Mouse (Mus musculus): Measurements from ENCODE around the gene Scrn2. TPM values are rescaled to one million over a fixed set of nuclear protein-coding genes. Genes with fewer than 3 reads are reported as not detected.
A peak's percentile ranks its signal among the peaks of the same experiment; 100 is the strongest.

Scrn2 gene
- polyA plus RNA-seq, 1 experiment from 2014 or later: 11.8 TPM

DNA sequence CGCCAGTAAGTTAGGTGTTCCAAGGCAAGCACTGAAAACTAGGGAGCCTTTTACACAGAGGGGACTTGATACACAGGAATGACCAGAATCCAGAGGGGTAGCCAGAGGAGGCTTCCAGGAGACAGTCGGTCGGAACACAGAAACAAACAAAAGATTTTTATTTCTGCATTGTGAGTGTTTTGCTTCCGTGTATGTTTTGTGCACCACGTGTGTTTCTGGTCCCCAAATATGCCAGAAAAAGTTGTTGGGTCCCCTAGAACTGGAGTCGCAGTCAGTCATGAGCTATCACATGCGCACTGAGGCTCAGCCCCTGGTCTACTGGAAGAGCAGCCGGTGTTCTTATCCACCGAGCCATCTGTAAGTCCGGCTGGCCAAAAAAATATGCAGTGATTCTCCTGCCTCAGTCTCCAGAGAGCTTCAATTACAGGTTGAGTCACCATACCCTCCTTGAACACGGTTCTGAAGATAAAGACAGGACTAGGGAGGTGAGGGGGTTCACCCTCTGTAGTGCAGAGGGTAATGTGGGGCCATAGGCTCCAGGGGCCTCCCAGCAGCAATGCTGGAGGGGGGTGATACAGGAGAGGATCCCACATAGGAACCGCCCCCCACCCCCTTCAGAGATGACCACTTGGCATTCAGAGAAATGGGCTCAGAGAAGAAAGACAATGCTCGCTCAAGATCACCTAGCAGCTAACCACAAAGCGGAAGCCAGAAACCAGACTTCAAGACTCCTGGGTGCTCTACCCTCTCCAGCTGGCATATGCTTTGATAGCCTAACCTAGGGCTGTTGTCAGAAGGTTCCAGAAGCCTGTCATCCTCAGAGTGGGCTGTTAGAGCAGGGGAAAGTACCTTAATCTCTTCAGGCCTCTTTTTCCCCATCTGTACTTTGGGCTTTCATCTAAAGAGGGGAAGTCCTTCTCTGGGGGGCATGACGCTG, 33.6 kb upstream of the Scrn2 start:
- Histone ChIP-seq H3K27me3 (peaks cover 76% of the 10 kb centered on the region), H3K36me3 (replicated peaks) (no peaks in the 10 kb centered on the region), H3K4me1 (replicated peaks) (peaks cover 6% of the 10 kb centered on the region), H3K9me3 (replicated peaks) (no peaks in the 10 kb centered on the region), H3K27ac (replicated peaks) (no peak overlapping the region), H3K9ac (no peak overlapping the region), H3K4me2 (no peak overlapping the region), H3K4me3 (replicated peaks) (no peak overlapping the region)
- no peak for ATAC-seq (ENCODE audit: insufficient read depth)
- 39% methylated on average over 15 of the region's 15 CpGs for WGBS (ENCODE audit: insufficient replicate concordance)

DNA sequence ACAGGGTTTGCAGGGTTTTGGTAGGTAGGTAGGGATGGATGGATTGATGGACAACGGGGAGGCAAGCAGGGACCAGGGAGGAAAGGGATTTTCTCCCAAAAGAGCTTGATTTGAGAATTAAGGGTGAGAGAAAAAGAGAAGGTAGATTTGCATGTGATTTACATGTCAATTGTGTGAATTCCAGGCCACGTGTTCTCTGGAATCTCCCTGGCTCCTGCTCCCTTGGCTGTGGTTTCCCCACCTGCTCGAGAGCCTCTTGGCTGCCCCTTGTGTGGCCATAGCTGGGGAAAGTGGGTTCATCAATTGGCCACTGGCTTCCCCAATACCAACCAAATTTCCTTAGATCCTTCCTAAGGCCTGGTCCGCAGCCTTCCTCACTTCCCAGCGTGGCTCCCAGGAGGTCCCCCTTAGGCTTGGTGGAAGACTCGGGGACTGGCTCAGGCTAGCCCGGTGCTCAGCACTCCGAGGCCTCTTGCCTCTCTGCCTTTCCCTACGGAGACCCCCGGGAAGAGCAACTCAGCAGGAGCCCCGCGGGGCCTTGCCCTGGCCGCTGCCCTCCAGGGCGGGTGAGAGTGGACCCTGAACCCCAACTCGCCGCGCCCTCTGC, 32.9 kb upstream of the Scrn2 start:
- WGBS (ENCODE audit: insufficient replicate concordance): 29% methylated on average over 17 of the region's 17 CpGs
- Histone ChIP-seq H3K36me3 (replicated peaks) (no peaks in the 10 kb centered on the region), H3K9me3 (replicated peaks) (no peaks in the 10 kb centered on the region), H3K27ac (replicated peaks) (no peak overlapping the region), H3K4me1 (replicated peaks) (peaks cover 6% of the 10 kb centered on the region), H3K4me3 (replicated peaks) (peak overlapping the region; percentile 27; the same call in 1 of the 2 replicates), H3K4me2 (peak overlapping the region; percentile 58), H3K9ac (peak overlapping the region; percentile 4; the same call in 1 of the 2 replicates), H3K27me3 (peaks cover 79% of the 10 kb centered on the region)
- ATAC-seq (ENCODE audit: insufficient read depth): no peak; the same call in none of the 2 replicates

DNA sequence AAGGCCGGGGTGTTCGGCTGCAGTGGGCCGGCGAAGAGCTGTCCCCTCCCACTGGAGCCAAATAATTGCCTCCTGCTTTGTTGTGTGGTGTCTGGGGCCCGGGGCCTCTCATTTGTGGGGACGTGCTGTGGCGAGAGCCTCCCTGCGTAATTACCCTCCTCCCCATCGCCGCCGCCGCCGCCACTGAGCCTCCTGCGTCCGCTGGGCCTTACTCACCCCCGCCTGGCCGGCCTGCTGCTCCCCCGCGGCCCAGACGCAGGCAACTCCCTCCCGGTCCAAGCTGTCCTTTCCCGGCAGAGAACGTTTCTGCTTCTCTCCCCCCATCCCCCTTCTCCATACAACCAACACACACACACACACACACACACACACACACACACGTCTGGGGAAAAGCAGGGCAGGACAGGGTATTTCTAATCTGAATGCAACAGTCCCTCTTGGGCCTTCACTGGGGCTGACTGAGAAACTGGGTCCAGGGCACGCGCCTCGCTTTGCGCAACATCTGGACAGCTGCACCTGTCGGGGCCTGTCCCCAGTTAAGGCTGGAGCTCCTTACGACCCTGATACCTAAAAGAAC, 32.3 kb upstream of the Scrn2 start:
- H3K27ac ChIP-seq (replicated peaks): no peak overlapping the region
- H3K4me1 ChIP-seq (replicated peaks): peaks cover 6% of the 10 kb centered on the region
- WGBS (ENCODE audit: insufficient replicate concordance): 12% methylated on average over 30 of the region's 30 CpGs
- ATAC-seq (ENCODE audit: insufficient read depth): peak; percentile 47
- peak overlapping the region; percentile 27; the same call in 1 of the 2 replicates for H3K4me3 ChIP-seq (replicated peaks)
- peak overlapping the region; percentile 58 for H3K4me2 ChIP-seq
- peak overlapping the region; percentile 4; the same call in 1 of the 2 replicates for H3K9ac ChIP-seq
- H3K36me3 ChIP-seq (replicated peaks): no peaks in the 10 kb centered on the region
- H3K27me3 ChIP-seq: peaks cover 84% of the 10 kb centered on the region
- H3K9me3 ChIP-seq (replicated peaks): no peaks in the 10 kb centered on the region

DNA sequence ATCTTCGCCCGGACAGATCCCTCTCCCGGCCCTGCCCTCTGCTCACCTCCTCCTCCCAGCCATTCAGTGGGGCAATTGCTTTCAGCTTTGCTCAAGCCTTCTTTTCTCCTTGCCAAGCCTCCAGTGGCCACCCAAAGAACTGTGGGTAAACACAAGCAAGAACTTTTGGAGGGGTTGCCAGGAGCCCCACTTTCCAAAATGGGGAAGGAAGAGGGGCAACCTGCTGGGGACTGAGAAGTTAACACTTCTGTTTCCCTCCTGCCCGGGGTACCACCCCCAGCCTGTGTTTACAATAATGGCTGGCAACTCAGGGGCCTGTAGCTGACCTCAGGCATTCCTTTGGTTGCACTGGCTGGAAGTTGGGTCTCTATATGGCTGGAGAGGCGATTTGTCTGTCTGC, 26.6 kb upstream of the Scrn2 start:
- ATAC-seq (ENCODE audit: insufficient read depth): no peak
- H3K27me3 ChIP-seq: peaks cover 77% of the 10 kb centered on the region
- no peaks in the 10 kb centered on the region for H3K4me1 ChIP-seq (replicated peaks)
- WGBS (ENCODE audit: insufficient replicate concordance): 30% methylated on average over 5 of the region's 5 CpGs
- H3K9ac ChIP-seq: no peak overlapping the region
- no peak overlapping the region for H3K27ac ChIP-seq (replicated peaks)
- H3K4me2 ChIP-seq: no peak overlapping the region
- H3K4me3 ChIP-seq (replicated peaks): no peak overlapping the region
- H3K9me3 ChIP-seq (replicated peaks): no peaks in the 10 kb centered on the region
- H3K36me3 ChIP-seq (replicated peaks): no peaks in the 10 kb centered on the region

DNA sequence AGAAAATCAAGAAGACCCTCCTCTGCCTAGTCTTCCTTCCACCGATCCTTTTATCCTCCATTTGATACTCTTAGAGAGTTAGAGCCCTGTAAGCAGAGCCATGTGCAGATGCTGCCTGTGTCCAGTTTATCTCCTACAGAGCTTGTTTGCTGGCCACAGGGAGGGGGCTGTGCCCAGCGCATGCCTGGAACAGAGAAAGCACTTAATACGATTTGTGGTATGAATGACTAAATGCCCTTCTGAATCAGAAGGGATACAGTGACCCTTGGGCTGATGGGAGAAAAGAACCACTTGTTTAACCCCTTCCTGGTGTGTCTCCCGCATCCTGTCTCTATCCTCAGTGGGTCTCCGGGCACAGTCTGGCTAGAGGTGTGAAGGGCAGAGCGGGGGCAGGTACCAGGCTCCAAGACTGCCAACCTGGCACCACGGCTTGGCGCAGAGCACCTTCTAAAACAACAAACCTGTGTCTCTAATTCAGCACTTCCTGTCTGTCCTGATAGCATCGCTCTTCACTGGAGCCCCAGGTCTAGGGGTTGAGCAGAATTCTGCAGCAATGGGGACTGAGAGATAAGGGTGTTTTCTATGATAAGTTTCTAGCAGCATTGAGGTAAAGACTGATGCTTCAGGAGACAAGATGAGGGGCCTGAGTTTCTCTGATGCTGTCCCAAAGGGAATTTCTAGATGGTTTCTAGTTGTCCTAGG, 22.5 kb upstream of the Scrn2 start:
- Histone ChIP-seq H3K27ac (replicated peaks) (no peak overlapping the region), H3K4me3 (replicated peaks) (no peak overlapping the region), H3K9ac (no peak overlapping the region), H3K4me1 (replicated peaks) (no peaks in the 10 kb centered on the region), H3K9me3 (replicated peaks) (no peaks in the 10 kb centered on the region), H3K36me3 (replicated peaks) (no peaks in the 10 kb centered on the region), H3K27me3 (peaks cover 85% of the 10 kb centered on the region), H3K4me2 (no peak overlapping the region)
- no peak for ATAC-seq (ENCODE audit: insufficient read depth)
- 43% methylated on average over 9 of the region's 9 CpGs for WGBS (ENCODE audit: insufficient replicate concordance)

DNA sequence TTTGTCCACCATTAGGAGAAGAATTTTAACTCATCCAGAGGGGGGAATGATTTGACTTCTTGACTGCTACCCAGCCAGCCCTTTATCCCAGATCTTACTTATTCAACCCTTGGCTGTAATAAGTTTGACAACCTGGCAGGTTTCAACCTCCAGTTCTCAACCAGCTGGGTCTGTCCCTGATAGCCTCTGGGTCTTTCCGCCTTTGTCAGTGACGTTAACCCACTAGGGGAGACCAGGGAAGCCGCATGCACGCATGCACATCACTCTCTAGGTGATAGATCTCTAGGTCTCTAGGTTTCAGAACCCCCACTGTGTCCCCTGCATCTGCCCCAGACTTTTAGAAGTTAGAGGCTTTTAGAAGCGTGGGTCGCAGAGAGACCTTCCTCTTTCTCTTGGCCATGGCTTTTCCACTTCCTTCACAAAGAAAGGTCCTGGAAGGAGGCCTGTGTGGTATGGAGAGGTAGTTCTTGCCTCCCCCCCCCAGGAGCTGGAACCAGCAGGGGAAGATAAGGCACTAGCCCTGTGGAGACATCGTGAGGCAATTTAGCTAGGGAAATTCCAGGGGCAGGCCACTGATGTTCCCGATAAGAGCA, 20.4 kb upstream of the Scrn2 start:
- Histone ChIP-seq H3K4me2 (no peak overlapping the region), H3K9ac (no peak overlapping the region), H3K36me3 (replicated peaks) (no peaks in the 10 kb centered on the region), H3K27me3 (peaks cover 83% of the 10 kb centered on the region), H3K27ac (replicated peaks) (no peak overlapping the region), H3K4me3 (replicated peaks) (no peak overlapping the region), H3K4me1 (replicated peaks) (no peaks in the 10 kb centered on the region), H3K9me3 (replicated peaks) (no peaks in the 10 kb centered on the region)
- ATAC-seq (ENCODE audit: insufficient read depth): no peak
- 31% methylated on average over 8 of the region's 8 CpGs for WGBS (ENCODE audit: insufficient replicate concordance)

DNA sequence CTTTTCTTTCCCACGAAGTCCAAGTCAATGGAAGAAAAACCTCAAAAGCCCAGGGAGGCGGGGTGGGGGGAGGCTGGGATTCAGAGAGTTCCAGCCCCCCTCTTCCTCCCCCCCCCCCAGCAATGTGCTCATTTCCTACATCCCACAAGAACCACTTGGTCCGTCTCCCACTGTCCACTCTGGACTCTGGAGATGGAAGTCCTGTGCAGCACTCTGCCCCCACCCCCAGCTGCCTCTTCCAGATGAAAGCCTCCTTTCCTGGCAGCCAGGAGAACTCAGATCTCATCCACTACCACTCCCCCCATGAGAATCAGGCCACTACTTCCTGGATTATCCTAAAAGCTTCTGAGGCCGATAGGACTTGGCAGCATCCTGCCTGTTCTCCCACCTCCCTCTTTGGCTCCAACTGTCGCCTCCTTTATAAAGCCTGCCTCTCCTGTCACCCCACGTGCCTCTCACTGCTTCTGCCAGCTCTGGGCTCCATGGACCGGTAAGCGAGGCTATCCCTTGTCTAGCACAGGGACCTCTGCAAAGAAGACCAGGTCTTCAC, 16.5 kb upstream of the Scrn2 start, which contains the start of gene Sp6:
Sp6 (plus strand) TSS at position 274 of the 550 bp plus-strand sequence.
- H3K27ac ChIP-seq (replicated peaks): no peak within 1 kb of the TSS
- WGBS (ENCODE audit: insufficient replicate concordance): 28% methylated on average over 8 of the region's 8 CpGs
- H3K9me3 ChIP-seq (replicated peaks): no peaks in the 10 kb centered on the region
- no peak within 1 kb of the TSS for H3K4me2 ChIP-seq
- no peak within 1 kb of the TSS for H3K9ac ChIP-seq
- H3K4me1 ChIP-seq (replicated peaks): 0 out of 2 replicates have a peak, but pooled peaks cover 4% of the 10 kb centered on the region
- no peak within 1 kb of the TSS for H3K4me3 ChIP-seq (replicated peaks)
- no peaks in the 10 kb centered on the region for H3K36me3 ChIP-seq (replicated peaks)
- no peak for ATAC-seq (ENCODE audit: insufficient read depth)
- H3K27me3 ChIP-seq: peaks cover 96% of the 10 kb centered on the region

DNA sequence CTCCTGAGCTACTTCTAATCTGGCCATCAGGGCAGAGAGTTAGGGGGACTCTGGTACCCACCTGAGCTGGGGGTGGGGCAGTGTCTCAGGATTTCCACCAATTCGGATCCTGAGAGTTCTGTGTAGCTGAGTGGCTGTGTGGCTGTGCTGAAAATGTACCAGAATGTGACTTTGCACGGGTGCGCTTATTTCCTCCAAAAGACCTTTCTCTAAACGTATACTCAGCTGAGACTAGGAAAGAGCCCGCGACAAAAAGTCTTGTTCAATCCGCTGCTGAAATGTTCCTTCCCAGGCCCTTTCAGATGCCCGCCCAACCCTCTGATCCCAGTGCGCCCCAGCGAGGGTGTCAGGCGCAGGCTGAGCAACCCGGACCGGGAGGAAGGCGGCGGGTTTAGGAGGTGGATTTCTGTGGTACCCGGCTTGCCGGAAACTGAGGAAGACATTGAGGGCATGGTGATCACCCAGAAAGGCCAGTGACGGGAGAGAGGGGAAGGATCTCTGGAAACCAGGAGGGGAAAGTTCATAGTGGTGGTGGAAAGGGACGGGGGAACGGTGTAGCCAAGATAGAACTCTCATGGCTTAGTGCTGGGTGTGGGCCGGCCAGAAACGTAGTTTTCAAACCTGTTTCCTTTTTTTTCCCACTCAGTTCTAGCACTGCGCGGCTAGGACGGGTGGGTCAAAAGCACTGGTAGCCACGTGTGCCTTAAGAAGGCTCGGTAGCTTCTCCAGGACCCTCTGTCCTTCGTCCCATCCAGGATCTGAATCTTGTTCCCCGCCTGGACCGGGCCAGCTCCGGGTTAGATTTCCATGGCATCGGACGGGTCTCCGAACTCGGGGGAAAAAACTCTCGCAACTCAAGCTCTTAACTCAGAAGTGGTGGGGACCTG, 11.8 kb upstream of the Scrn2 start:
- Histone ChIP-seq H3K9ac (no peak overlapping the region), H3K27me3 (peaks cover 98% of the 10 kb centered on the region), H3K4me2 (peak overlapping the region; percentile 48; the same call in 1 of the 2 replicates), H3K27ac (replicated peaks) (no peak overlapping the region), H3K4me3 (replicated peaks) (peak overlapping the region; percentile 22; the same call in 1 of the 2 replicates), H3K4me1 (replicated peaks) (peaks cover 31% of the 10 kb centered on the region), H3K9me3 (replicated peaks) (no peaks in the 10 kb centered on the region), H3K36me3 (replicated peaks) (no peaks in the 10 kb centered on the region)
- ATAC-seq (ENCODE audit: insufficient read depth): no peak
- 2% methylated on average over 36 of the region's 36 CpGs for WGBS (ENCODE audit: insufficient replicate concordance)

DNA sequence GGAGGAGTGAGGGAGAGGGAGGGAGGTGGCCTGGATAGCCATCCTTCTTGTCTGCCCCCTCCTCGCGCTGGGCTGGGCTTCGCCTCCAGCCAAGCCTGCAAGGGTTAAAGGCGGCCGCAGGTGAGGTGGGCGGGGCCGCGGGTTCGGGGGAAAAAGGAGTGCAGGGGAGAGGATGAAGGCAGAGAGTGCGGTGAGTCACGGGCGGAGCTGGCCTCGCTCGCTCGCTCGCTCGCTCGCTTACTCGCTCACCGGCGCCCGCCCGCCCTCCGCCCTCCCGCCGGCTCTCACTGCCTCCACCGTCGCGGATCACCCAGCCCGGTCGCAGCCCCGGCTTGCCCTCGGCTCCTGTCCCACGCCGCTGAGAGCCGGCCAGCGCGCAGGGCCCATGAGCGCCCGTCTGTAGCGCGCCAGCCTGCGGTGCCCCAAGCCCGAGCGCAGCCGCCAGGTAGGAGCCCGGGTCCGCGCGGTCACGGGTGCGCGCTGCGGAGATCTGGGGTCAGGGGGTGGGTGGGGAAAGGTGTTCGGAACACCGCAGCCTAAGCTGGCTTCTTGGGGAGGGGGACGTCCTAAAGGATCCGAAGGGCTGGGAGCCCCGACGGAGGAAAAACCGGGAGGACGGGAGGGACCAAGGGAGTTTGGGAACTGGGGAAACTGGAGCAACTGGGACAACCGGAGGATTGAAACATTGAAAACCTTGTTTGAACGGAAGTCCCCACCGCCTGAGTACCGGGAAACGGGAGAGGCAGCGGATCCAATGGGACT, 11.0 kb upstream of the Scrn2 start:
- peaks cover 98% of the 10 kb centered on the region for H3K27me3 ChIP-seq
- peak overlapping the region; percentile 22 for H3K4me3 ChIP-seq (replicated peaks)
- peak overlapping the region; percentile 48 for H3K4me2 ChIP-seq
- H3K9me3 ChIP-seq (replicated peaks): no peaks in the 10 kb centered on the region
- H3K9ac ChIP-seq: no peak overlapping the region
- WGBS (ENCODE audit: insufficient replicate concordance): under 1% methylated on average over 64 of the region's 68 CpGs
- no peak overlapping the region for H3K27ac ChIP-seq (replicated peaks)
- H3K4me1 ChIP-seq (replicated peaks): peaks cover 31% of the 10 kb centered on the region
- H3K36me3 ChIP-seq (replicated peaks): no peaks in the 10 kb centered on the region
- ATAC-seq (ENCODE audit: insufficient read depth): no peak
